Mouse (Mus musculus) liver, embryonic 14.5 days (tissue): ENCODE results near the gene Pde5a.

Source experiments
- CTCF ChIP-seq: IDR thresholded peaks from 2 replicates; pipeline ENCODE4 v1.5.1; 2016; ENCODE audit warnings: antibody characterized with exemption, low read depth, control low read depth
- EP300 ChIP-seq: IDR thresholded peaks from 2 replicates; pipeline ENCODE4 v1.6.1; 2016; ENCODE audit warnings: antibody characterized with exemption, low read depth

DNA sequence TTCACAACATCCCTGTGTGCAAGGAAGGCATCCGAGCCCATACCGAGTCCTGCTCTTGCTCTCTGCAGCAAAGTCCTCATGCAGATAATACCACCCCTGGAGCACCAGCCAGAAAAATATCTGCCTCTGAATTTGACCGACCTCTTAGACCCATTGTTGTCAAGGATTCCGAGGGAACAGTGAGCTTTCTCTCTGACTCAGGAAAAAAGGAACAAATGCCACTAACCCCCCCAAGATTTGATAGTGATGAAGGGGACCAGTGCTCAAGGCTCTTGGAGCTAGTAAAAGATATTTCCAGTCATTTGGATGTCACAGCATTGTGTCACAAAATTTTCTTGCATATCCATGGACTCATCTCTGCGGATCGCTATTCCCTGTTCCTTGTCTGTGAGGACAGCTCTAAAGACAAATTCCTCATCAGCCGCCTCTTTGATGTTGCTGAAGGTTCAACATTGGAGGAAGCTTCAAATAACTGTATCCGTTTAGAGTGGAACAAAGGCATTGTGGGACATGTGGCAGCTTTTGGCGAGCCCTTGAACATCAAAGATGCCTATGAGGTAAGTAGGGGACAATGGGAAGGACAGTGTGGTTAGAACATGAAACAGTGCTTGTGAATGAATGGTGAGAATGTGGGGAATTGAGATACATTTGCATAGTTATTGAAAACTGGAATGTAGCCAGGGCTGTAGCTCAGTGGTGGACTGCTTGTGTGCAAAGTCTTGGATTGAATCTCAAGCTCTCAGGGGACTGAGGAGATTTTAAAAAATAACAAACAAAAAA, 19.4 kb downstream of the Pde5a start:
- TF ChIP-seq CTCF (no peak), EP300 (no peak)
